Mouse (Mus musculus): ENCODE measurements around the gene Apoc3.

Gene Apoc3

DNA sequence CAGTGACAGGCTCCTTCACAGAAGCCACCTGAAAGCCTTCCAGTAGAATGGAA lies at the start of gene Apoc3:
Gene Apoc3, minus strand, starts transcription at position 41 of the 53 bp plus-strand sequence.
- no peak for DNase-seq (ENCODE audit: low spot score in 2 of 2)

DNA sequence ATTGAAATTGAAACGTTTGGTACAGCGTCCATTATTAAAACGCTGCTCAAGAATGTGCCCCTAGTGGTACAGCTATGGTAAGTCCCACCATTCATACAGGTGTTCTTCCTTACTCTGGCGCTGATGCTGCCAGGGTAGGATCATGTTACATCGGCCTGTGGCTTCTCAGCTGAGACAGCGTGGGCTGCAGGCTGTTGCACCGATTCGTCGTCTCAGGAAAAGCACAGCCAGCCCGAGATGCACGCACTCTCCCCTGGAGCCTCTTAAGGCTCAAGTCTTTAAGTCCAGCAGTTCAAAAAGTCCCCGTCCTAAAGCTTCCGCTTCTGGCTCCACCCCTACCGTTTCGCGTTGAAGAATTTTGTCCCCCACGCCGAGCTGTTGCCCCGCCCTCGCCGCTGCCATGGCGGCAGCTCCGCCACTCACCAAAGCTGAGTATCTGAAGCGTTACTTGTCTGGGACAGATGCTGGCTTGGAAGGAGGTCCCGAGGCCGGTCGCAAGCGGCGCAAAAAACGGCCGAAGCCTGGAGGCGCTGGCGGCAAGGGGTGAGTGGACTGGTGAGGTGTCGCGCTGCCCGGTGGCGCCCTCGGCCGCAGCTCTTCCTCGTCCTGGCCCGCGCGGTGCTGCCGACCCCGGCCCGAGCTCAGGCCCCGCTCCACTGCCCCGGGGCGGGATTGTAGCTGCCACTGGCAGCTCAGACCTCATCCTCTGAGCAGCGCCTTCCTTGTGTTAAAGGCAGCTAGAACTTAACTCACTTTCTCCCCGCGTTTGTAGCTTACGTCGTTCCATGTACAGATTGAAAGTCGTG lies 47.4 kb upstream of the Apoc3 start, which contains the start of gene Bud13:
Gene Bud13, plus strand, starts transcription at position 378 of the 806 bp plus-strand sequence.
- DNase-seq (ENCODE audit: low spot score in 2 of 2), result peak; percentile 98 to 99

DNA sequence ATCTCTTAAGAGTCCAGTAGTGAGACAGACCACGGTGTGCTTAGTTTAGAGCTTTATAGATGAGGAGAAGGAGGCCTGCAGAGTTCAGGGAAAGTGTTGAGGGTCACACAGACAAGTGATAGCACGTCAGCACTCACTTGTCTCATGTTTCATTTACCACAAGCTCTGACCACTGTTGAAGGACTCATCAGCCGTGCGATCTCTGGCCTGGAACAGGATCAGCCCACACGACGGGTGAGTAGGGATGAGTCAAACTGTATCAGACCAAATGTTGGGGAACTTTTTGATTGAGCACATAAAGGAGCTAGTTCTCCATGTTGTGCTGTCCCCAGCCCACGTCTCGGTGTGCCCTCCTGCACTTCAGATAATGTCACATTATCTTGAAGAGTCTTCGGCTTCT lies 39.1 kb upstream of the Apoc3 start:
- no peak for DNase-seq (ENCODE audit: low spot score in 2 of 2)

DNA sequence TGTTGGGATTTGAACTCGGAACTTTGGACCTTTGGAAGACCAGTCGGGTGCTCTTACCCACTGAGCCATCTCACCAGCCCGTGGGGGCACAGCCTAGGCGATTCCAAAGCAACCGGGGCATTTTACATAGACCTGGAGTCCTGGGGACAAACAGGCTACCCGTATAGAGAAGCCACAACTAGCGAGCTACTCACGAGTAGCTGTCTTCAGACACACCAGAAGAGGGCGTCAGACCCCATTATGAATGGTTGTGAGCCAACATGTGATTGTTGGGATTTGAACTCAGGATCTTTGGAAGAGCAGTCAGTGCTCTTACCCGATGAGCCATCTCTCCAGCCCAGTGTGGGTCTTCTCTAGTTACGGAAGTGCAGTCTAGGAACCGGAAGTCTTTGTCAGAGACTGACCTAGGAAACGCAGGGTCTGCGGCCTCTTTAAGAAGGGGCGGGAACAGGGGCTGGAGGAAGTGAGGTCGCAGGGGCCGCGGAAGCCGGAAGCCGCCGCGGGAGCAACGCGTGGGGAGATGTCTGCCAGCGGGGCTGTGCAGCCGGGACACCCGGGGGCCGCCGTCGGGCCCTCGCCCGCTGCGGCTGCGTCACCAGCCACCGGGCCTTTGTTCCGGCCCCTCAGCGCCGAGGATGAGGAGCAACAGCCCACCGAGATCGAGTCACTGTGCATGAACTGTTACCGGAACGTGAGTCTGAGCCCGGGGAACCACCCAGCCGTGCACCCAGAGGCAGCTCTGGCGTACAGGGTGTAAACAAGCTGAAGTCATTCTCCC lies 37.4 kb upstream of the Apoc3 start, which contains the start of gene Zpr1:
Gene Zpr1, plus strand, starts transcription at position 388 of the 778 bp plus-strand sequence.
- DNase-seq (ENCODE audit: low spot score in 2 of 2), result peak; percentile 72 to 89

DNA sequence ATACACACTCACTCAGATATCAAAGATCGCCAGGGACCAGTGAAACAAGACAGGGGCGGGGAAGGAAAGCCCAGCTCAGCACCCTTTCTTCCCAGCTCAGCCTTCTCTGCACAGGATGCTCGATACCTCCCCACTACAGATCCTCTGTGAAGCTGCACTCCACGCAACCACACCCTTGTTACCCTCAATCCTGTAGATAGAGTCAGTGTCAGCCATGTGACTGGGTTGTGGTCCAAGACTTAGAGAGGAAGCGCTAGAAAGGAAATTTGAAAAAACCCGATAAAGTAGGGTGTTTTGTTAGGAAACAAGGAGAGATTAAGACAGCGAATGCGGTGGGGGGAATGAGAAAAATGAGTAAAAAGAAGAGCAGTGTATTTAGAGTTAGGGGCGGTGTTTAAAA lies 36.6 kb upstream of the Apoc3 start:
- DNase-seq (ENCODE audit: low spot score in 2 of 2), result no peak

DNA sequence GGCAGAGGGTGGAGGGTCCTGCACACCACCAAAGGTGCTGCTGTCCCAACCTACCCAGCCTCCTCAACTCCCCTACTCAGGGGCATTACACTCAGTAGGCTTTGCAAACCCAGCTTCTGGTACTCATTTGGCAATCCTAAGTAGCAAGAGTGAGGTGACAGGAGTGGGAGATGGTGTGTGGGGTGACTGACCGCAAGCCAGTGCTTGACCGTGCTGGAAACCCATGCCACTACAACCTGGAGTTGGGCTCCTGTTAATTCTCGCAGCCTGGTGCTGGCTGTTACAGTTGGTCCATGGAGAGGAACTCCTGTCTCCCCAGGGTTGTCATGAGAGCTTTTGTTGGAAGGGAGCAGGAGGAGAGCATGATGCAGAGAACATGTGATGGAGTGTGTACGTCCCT lies 35.3 kb upstream of the Apoc3 start:
- DNase-seq (ENCODE audit: low spot score in 2 of 2), result no peak

DNA sequence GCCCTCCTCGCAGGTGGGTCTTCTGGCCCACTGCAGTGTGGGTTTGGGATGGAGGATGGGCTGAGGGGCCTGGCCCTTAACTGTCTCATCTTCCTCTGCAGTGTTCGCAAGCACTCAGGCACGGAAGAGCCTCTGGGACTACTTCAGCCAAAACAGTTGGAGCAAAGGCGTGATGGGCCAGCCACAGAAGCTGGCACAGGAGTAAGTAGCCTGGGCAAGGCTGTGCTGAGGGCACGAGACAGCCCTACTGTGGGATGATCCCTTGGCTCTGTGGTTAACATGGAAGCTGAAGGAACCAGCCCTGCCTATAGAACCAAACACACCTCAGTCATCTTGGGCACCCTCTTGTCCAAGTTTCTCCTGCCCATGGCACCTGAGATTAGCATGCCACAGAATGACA lies 33.7 kb upstream of the Apoc3 start:
- DNase-seq (ENCODE audit: low spot score in 2 of 2), result no peak

DNA sequence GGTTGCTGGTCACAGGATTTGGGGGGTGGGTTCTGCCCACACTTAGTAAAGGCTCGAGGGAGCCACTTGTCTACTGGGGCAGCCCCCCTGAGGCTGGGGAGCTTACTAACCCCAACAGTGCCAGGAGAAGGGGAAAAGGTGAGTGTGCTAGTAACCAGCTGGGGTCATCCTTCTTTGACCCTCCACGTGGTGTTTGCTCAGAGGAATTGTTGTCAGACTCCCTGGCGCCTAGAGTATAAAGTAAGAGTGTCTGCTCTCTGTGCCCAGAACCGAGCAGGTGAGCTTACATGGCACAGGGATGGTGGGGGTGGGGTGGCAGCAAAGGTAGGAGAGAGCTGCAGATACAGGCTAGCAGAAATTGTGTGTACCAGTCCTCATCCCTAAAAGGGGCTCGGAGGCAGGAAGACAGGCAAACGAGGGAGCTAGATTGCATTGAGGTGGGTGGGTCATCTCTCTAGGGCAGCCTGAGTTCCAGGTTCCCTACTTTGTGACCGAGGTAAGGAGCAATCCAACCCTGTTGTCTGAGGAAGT lies 33.0 kb upstream of the Apoc3 start, which contains the start of gene Apoa5:
Gene Apoa5, plus strand, starts transcription at position 291 of the 531 bp plus-strand sequence.
- DNase-seq (ENCODE audit: low spot score in 2 of 2), result no peak

DNA sequence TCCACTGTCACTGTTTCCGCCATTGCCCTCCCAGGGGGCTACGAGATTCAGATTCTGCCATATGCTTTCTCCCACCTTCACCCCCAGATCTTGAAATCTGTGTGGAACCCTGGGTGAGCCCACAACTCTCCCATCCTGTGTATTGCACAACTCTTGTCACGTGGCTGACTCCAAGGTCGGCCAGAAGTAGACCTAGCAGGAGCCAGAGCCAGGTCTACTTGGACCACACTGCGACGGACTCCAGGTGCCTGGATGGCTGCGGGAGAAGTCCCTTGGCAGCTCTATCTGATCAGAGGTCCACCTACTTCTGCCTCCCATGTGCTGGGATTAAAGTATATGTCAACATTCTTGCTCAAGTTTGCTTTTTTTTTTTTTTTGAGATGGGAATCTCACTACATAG lies 25.7 kb upstream of the Apoc3 start:
- DNase-seq (ENCODE audit: low spot score in 2 of 2), result no peak

DNA sequence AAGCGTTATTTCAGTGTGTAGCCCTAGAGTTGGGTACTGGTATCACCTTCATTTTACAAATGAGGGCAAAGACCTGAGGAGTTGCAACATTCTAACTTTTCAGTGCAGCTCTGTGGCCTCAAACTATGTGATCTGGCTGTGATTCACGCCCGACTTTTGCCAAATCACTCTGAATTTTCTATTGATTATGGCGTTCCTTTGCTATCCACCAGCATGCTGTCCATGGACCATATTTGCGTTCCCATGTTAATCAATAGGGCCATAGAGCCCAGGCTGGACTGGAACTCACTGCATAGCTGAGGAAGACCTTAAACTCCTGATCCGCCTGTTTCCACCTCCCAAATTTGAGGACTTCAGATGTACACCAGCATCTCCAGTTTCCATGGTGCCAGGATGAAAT lies 23.7 kb upstream of the Apoc3 start:
- DNase-seq (ENCODE audit: low spot score in 2 of 2), result no peak

DNA sequence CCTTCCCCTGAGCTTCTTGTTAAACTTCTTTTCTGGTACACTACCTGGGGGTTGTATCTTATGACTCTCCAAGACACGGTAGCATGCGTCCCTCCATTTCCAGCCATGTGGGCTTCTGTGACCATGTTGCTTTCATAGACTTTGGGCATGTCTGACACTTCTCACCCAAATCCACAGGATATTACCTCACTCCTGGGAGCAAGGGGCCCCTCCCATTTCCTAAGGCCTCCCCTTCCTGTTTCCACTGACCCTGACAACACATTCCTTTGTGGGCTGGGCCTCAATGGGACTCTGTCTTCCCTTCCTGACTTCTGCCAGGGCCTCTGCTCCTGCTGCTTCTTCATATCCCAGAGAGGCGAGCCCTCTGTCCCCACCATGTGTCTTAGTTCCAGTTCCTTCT lies 22.1 kb upstream of the Apoc3 start:
- no peak for DNase-seq (ENCODE audit: low spot score in 2 of 2)

DNA sequence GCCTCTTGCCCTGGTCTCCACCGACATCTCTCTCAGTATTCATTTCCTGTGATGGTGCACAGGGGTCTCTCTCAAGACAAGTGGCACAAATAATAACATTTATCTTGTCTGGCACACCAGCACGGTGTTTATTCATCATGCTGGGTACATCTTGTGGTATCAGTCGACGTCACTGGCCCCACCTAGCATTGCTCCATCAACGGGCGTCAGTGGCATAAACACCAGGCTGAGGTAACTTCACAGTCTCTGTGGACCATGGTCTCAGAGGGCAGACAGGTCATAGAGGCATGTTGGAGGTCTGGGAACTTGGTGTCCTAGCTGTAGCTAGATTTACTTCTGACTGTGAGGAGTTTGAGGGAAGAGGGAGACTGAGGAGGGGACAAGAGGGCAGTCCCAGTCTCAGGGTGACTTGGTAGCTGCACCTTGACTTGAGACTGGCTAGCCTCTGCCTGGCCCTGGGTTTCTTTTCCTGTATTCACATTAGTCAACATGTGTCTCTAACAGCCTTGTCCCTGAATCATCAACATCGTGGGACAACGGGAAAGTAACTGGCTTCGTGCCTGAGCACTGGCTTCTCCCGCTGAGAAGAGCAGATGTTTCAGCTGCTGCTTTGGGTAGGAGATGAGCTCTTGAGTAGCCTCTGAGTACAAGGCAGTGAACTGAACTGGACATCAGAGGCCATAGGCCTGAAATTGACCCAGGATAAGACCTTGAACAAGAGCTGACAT lies 21.4 kb upstream of the Apoc3 start:
- DNase-seq (ENCODE audit: low spot score in 2 of 2), result no peak

DNA sequence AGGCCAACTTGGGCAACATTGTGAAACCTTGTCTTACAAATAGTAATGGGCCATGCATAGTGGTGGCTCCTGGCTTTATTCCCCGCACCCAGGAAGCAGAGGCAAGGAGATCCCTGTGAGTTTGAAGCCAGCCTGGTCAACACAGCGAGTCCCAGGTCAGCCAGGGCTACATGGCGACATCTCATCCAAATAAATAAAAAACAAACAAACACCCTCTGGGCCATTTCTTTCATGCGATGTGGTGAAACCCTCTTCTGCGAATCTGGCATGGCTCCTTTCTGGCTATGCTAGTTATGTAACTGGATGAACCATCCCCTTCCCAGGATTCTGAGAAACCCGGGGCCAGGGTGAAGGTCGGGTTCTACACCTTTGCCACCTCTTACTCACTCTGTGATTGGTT lies 20.7 kb upstream of the Apoc3 start:
- no peak for DNase-seq (ENCODE audit: low spot score in 2 of 2)

DNA sequence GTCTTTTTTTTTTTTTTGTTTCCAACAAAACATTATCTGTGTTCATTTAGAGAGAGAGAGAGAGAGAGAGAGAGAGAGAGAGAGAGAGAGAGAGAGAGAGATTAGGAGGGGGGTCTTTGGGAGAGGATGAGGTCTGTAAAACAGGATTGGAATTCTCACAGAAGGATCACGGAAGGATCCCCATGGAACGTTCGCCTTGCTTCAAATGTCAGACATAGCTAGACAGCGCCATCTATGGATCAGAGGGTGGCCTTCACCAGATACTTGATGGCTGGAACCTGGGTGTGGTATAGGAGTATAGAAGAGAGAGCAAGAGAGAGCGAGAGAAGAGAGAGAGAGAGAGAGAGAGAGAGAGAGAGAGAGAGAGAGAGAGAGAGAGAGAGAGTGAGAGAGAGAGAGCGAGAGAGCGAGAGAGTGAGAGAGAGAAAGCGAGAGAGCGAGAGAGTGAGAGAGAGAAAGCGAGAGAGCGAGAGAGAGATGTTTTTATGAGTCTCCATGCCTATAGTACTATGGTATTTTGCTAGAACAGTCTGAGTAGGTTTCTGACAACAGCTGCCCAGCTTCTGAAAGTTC lies 11.4 kb upstream of the Apoc3 start:
- peak in 1 of 2 experiments; percentile 53 for DNase-seq (ENCODE audit: low spot score in 2 of 2)

DNA sequence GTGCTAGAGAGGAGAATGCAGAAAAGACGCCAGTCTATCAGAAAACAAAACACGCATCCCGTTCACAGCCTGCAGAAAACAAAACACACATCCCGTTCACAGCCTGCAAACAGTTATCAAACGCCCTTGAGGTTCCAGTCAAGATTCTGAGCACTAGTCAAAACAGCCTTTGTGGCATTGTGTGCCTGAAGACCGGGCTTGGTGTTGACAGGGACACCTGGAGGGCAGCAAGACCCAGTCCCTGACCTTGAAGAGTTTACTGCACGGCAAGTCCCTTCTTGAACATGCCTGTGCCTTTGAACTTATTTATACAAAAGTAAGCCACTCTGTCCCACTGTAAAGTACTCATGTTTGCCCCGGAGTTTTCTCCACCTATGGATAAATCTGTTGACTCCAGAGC lies 8.1 kb upstream of the Apoc3 start:
- DNase-seq (ENCODE audit: low spot score in 2 of 2), result no peak

DNA sequence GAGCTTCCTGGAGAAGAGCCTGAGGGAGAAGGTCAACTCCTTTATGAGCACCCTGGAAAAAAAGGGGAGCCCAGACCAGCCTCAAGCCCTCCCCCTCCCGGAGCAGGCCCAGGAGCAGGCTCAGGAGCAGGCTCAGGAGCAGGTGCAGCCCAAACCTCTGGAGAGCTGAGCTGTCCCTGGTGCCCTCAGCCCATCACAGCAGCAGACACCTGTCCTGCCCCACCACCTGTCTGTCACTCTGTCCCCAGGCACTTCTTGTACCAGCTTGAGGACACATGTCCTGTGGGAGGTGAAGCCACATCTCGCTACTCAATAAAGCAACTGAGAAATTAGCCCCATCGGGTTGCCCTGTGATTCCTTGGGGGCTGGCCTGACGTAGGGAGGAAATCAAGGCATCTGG lies 7.7 kb upstream of the Apoc3 start:
- no peak for DNase-seq (ENCODE audit: low spot score in 2 of 2)

DNA sequence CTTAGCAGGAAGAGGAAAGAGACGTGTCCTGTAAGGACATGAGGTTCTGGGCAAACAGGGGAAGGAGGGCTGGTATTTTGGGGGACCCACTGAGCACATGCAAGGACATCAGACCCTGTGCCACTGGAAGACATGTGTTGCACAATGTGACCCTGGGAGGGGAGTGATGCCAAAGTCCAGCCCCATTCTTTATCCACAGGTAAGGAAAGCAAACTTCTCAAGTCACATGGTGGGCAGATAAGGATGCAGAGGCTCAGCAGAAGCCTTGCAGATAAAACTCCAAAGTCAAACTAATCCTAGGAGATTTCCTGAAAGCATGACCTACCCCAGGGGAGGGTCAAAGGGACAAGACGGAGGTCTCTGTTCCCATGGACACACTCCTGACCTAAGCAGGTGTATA lies 6.4 kb upstream of the Apoc3 start:
- DNase-seq (ENCODE audit: low spot score in 2 of 2), result no peak

DNA sequence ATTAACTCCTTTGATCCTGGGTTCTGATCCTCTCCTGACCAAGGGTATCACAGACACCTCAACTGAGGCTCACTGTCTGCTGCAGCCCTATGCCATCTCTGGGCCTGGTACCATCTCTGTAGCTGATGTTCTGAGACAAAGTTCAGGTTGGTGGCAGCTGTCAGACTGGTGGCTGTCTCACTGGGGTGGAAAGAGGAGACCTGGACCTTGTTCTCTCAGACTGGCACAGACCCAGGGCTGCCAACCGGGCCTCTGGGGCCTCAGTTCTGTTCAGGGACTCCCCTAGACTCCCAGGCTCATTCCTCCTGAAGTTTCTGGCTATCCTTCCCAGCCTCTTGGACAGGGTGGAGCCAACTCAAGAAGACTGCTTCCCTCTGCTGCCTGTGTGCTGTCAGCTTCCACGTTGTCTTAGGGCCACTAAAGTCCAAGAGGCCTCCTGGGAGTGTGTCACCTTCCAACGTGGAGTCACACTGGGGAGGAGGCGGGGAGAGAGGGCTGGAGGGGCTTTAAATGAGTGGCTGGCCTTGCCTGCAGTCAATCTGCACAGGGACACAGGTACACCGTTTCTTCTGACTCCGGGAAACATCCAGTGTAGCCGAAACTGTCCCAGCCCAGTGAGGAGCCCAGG lies 5.2 kb upstream of the Apoc3 start, which contains the start of gene Apoa4:
Gene Apoa4, plus strand, starts transcription at position 171 of the 628 bp plus-strand sequence.
- no peak for DNase-seq (ENCODE audit: low spot score in 2 of 2)

DNA sequence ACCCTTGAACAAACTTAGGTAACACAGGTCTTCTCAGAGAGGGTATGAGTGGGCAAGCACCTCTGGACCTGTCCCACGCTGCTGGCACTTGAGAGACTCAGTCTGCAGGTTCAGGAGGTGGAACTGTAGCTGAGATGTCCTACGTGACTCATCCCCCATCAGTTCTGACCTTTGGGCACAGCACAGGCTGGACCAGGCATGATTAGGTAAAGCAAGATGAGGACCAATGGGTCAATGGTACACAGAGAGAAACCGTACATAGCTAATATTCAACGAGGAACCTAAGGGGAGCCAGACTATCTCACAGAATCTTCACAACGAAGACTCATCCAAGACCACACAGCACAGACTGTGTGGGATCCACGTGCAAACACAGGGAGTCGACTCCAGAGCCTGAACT lies 3.4 kb upstream of the Apoc3 start:
- DNase-seq (ENCODE audit: low spot score in 2 of 2), result no peak

DNA sequence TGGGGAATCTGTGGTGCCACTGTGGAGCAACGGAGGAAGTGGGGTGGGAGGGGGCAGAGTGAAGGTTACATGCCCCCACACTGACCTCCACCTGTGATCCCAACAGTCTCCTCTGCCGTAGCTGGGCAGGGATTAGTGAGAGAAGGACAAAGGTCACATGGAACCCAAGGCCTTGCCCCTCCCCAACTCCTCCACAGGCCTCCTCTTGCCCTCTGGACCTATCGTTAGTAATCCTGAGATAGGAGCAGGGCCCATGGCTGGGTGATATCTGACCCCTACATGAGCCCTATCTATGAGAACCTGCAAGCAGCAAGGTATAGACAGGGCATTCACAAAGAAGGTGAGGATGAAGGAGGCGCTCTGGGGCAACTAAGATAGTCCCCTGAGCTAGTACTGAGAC lies 213 bp upstream of the Apoc3 start:
- no peak for DNase-seq (ENCODE audit: low spot score in 2 of 2)

DNA sequence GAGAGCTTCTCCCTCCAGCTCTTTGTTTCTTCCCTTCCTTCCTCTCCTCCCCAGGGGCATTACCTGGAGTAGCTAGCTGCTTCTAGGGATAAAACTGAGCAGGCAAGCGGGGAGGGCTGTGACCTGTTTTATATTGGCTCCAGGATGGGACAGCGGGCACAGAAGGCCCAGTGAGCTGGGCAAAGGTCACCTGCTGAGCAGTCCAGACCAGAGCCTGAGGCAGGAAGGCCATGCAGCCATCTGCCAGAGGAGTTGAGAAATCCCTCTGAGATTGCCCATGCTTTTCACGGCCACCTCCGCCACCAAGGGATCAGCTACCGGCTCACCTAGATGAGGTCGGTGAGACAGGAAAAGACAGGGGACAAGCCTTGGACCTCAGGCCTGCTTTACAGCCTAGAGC lies 240 bp downstream of the Apoc3 start:
- no peak for DNase-seq (ENCODE audit: low spot score in 2 of 2)

DNA sequence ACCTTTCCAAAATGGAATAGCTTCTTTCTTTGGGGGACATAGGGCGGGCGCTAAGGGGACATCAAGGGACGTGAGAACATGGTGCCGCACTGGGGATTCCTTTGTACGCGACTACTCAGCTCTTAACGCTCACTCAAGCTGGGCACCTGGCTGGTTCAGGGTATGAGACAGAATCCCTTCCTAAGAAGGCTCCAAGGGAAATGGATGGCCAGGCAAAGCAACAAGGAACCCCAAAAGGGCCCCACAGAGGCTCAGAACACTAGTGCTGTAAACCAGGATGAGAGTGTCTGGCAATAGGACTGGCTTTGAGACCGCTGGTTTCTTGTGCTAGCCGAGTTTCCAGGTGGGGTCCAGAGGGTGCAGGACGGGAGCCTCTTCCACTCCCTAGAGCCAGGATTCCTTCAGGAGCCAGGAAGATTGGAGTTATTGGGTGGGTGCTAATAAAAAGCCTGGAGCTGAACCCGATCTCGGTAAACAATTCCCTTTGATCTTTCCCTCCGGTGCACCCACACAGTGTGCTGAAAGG lies 4.9 kb downstream of the Apoc3 start:
- DNase-seq (ENCODE audit: low spot score in 2 of 2), result no peak

All from spleen, postnatal 10 days (tissue).